Mouse (Mus musculus): ENCODE results near the gene Ubl3. TPM values are rescaled to one million over a fixed set of nuclear protein-coding genes. Genes with fewer than 3 reads are reported as not detected.

The Ubl3 gene
- 79.3 and 85.3 TPM in 2 replicates for polyA plus RNA-seq (2016; fragmentation: Nextera tagmentation; extraction: Ambion mirVana)

DNA sequence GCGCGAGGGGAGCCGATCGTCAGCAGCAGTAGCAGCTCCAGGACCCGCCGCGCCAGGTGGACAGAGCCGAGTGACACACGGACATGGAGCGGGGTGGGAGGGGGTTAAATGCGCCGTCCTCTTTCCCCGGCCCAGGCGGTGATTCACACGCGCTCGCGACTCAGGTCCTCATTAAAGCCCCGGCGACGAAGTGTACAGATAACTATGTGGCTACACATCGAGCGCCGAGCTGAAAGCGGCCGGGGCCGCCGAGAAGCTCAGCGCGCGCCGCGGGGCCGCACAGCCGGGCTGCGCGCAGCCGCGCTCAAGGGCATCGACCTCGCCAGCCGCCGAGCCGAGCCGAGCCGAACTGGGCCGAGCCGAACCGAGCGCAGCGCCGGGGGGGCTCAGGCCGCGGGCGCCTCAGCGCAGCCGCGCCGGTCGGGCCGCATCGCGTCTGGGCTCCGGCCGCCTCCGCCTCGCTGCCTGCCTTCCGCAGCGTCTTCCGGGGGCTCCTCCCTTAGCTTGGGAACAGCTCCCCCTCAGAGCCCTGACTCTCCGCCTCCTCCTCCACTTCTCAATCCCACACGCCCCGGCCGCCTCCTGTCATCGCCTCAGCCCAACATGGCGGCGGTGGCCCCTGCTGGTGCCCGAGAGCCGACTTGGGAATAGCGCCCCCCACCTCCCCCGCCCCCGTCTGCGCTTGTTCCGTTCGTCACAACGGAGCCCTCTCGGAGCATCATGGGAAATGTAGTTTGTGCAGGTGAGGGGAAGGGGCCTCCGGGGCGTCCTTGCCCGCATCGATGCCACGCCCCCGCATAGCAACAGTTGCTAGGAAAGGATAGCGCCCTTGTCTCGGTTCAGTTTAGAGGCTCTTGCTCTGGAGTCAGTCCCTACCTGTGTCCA, at the start of gene Ubl3:
Gene Ubl3, minus strand, starts transcription at position 603 of the 885 bp plus-strand sequence.
- peak within 1 kb of the TSS; percentile 87 for H3K9ac ChIP-seq
- H3K4me1 ChIP-seq, result peaks cover 43% of the 10 kb centered on the region
- no peaks in the 10 kb centered on the region for H3K36me3 ChIP-seq
- peak; percentile 96 for ATAC-seq (ENCODE audit: insufficient number of reproducible peaks, insufficient read depth, low FRiP score, low TSS enrichment)
- H3K27ac ChIP-seq, result peak within 1 kb of the TSS; percentile 98
- WGBS, result under 1% methylated on average over 94 of the region's 95 CpGs
- H3K9me3 ChIP-seq, result no peaks in the 10 kb centered on the region
- peak within 1 kb of the TSS; percentile 70 for H3K4me3 ChIP-seq
- H3K4me2 ChIP-seq (replicated peaks), result peak within 1 kb of the TSS; percentile 86
- H3K27me3 ChIP-seq, result 0 out of 2 replicates have a peak, but pooled peaks cover 4% of the 10 kb centered on the region

DNA sequence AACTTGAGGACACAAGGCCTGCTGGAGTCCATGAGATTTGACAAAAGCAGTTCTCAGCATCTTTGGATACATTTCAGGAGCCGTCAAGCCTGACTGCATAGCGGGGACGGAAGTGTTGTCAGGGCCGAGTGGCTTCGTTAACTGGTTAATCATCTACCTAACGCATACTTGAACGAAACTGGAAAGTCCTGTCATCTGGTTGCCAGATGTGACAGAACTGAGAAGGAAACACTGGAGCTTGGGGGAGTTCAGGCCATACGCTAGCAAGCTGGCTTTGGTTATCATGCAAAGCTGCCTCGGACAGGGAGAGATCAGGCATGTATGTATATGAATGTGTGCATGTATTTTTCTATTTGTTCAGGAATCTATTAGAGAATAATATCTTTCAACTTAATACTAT, 45.8 kb upstream of the Ubl3 start:
- Histone ChIP-seq H3K36me3 (no peaks in the 10 kb centered on the region), H3K27ac (no peak overlapping the region), H3K27me3 (no peaks in the 10 kb centered on the region), H3K9ac (no peak overlapping the region), H3K4me1 (peaks cover 10% of the 10 kb centered on the region; the same call in 1 of the 2 replicates), H3K9me3 (no peaks in the 10 kb centered on the region), H3K4me2 (replicated peaks) (0 out of 2 replicates have a peak overlapping the region, but pooled peaks have one; percentile 13), H3K4me3 (no peak overlapping the region)
- no peak for ATAC-seq (ENCODE audit: insufficient number of reproducible peaks, insufficient read depth, low FRiP score, low TSS enrichment)
- 19% methylated on average over 9 of the region's 9 CpGs for WGBS

DNA sequence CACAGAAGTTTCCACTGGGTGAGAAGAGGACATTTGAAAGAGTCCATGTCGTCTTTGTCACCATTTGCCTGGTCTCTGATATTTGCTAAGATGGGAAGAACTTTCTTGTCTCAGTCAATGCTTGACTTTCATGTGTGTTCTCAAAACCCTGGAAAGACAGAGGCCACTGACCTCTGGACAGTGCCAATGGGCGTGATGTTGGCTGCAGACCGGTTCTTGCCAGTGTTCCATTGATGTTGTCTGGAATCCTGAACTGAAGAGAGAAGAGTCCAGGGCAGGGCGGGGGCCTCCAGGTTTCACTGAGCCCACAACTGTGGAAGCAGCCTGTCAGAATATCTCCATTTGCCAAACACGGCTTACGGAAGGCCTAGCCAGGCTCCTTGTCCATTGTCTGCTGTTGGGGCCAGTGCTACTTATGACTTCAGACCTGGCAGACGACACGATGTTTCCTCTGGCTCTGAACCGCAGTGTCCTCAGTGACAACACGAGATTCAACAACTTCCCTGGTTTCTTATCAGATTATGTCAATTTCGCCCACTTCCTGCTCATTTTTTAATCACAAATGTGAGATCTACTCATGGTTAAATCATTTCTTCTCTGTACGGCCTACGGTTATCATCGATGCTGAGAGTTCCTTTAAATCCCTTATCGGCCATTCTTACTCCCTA, 43.6 kb upstream of the Ubl3 start:
- H3K9ac ChIP-seq, result no peak overlapping the region

DNA sequence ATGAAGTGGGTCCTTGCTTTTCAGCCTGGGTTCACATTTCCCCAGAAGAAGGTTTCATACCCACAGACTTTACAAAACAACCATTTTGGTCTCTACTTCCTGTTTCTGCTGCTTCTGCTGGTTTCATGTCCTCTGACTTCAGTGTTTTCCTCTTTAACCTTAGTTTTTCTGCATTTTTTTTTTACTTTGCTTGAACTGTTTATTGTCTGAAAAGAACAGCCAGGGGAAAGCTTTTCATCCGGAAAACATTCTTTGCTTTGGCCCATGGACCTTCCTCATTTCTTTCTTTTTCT, 42.8 kb upstream of the Ubl3 start:
- no peak for ATAC-seq (ENCODE audit: insufficient number of reproducible peaks, insufficient read depth, low FRiP score, low TSS enrichment)
- peaks cover 21% of the 10 kb centered on the region for H3K4me1 ChIP-seq
- no peaks in the 10 kb centered on the region for H3K27me3 ChIP-seq
- whole genome bisulfite sequencing, result 86% methylated on average over 1 of the region's 1 CpGs
- H3K27ac ChIP-seq, result no peak overlapping the region
- H3K4me2 ChIP-seq (replicated peaks), result no peak overlapping the region
- H3K9ac ChIP-seq, result no peak overlapping the region
- no peak overlapping the region for H3K4me3 ChIP-seq
- no peaks in the 10 kb centered on the region for H3K9me3 ChIP-seq
- H3K36me3 ChIP-seq, result no peaks in the 10 kb centered on the region

More for the DNA sequence above, 43.6 kb upstream of the Ubl3 start:
- Histone ChIP-seq H3K4me2 (replicated peaks) (no peak overlapping the region), H3K4me1 (peaks cover 16% of the 10 kb centered on the region), H3K27me3 (no peaks in the 10 kb centered on the region), H3K27ac (no peak overlapping the region), H3K9me3 (no peaks in the 10 kb centered on the region), H3K4me3 (no peak overlapping the region), H3K36me3 (no peaks in the 10 kb centered on the region)
- WGBS, result 86% methylated on average over 15 of the region's 15 CpGs
- ATAC-seq (ENCODE audit: insufficient number of reproducible peaks, insufficient read depth, low FRiP score, low TSS enrichment), result no peak

DNA sequence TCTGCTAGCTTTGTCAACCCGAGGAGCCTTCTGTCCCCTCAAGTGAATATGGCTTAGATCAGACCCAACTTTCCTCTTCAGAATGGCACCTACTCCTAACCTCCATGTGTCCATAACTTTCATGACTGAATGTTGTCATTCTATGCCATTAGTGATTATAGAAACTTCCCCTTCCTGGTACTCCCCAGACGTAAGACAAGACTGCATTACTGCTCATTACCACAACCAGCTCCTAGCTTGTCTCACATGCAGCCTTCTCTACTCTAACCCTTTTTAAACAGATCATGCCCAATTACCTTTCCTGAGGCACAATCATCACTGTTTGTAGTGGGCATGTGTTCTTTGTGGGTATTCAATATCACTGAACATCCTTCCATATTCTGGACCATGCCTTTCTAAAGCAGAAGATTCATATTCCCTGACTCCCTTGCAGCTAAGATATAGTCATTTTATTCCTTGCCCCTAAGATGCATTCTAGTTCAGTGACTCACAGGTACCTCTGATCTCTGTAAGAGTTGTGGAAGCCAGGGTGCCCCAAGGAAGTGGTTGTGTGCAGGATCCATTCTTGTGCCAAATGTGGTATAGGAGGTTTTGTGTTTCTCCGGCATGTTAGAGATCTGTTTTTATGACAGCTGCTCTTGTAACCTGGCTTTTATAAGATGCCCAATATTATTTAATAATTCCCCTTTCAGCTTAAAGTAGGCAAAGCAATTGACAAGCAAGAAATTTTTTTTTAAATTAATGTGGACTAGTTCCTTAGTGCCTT, 42.3 kb upstream of the Ubl3 start:
- no peaks in the 10 kb centered on the region for H3K9me3 ChIP-seq
- no peaks in the 10 kb centered on the region for H3K36me3 ChIP-seq
- H3K4me2 ChIP-seq (replicated peaks), result no peak overlapping the region
- H3K4me3 ChIP-seq, result no peak overlapping the region
- WGBS, result 84% methylated on average over 3 of the region's 3 CpGs
- peaks cover 21% of the 10 kb centered on the region for H3K4me1 ChIP-seq
- H3K27me3 ChIP-seq, result no peaks in the 10 kb centered on the region
- ATAC-seq (ENCODE audit: insufficient number of reproducible peaks, insufficient read depth, low FRiP score, low TSS enrichment), result no peak
- H3K9ac ChIP-seq, result no peak overlapping the region
- no peak overlapping the region for H3K27ac ChIP-seq

DNA sequence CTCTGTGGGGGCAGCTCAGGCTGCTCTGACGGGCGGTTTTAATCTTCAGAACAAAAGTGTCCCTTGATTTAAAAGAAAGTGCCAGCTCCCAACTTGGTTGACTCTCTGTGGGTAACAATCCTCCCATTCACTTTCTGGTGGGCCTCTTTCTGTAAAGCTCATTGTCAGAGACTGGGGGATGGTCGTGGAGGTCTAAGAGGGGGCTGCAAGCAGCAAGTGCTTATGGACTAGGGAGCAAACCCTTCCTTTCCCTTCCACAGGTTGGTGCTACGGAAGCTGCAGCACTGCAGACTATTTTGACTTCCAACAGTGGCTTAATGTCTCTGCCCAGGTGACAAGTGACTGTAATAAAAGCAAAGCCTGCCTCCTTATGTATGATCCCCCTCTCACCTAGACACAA, 41.0 kb upstream of the Ubl3 start:
- Histone ChIP-seq H3K27ac (no peak overlapping the region), H3K9ac (no peak overlapping the region), H3K27me3 (no peaks in the 10 kb centered on the region), H3K4me1 (peaks cover 15% of the 10 kb centered on the region), H3K9me3 (no peaks in the 10 kb centered on the region), H3K4me3 (no peak overlapping the region), H3K4me2 (replicated peaks) (no peak overlapping the region), H3K36me3 (no peaks in the 10 kb centered on the region)
- 42% methylated on average over 4 of the region's 4 CpGs for WGBS
- no peak for ATAC-seq (ENCODE audit: insufficient number of reproducible peaks, insufficient read depth, low FRiP score, low TSS enrichment)

DNA sequence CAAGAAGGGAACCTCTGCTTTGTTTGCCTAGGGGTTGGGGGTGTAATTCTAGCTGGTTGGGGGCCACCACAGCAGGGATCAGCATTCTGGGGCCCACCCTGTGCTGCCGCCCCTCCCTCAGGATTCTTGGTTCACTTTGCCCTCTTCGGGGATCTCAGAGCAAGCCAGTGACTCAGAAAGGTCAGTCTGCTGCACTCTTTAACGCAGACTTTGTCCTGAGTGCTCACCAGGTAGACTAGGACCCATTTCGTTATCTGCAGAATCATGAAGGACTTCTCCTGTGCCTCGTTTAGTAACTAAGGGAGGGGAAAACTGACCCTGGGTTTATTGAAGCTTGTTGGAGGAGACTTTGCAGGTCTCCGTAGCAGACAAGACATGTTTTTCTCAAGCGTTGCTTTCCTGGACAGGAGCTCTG, 38.9 kb upstream of the Ubl3 start:
- Histone ChIP-seq H3K27me3 (no peaks in the 10 kb centered on the region), H3K4me1 (peaks cover 16% of the 10 kb centered on the region), H3K36me3 (no peaks in the 10 kb centered on the region), H3K27ac (no peak overlapping the region), H3K4me3 (no peak overlapping the region), H3K9me3 (no peaks in the 10 kb centered on the region), H3K9ac (no peak overlapping the region), H3K4me2 (replicated peaks) (no peak overlapping the region)
- 26% methylated on average over 7 of the region's 7 CpGs for WGBS
- ATAC-seq (ENCODE audit: insufficient number of reproducible peaks, insufficient read depth, low FRiP score, low TSS enrichment), result no peak

DNA sequence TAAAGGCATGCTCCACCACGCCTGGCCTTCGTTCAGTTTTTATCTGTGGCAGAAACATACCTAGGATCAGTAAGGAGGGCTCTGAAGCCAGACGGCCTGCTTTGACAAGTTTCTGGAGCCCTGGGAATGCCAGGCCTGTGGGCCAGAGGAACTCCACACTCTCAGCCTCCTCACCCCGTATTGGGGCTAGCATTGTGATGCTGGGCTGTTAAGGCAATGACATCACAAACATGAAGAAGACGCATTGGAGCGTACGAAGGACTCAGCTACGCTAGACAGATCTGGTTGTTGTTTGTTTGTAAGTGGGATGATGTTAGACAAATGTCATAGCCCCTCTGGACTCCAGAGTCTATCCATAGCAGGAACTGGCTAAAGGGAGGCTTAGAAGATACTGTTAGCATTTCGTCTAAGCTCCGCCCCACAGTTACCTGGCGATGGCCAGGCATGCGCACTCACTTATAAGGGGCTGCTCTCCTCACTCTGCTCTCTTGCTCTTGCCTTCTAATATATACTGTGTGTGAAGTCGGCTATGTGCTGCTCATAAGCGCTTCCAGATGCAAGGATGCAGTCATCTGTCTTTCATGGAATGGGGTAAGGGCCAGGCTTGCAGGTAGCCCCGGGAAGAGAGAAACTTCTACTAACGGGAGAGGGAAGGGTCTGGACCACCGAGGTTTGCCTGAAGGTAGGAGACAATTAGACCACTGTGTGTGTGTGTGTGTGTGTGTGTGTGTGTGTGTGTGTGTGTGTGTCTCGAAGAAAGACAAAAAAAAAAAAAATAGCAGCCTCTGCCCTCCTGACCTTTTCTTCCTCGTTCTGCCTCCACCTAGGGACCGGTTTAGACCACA, 38.2 kb upstream of the Ubl3 start:
- Histone ChIP-seq H3K27ac (no peak overlapping the region; the same call in 1 of the 2 replicates), H3K4me1 (peaks cover 16% of the 10 kb centered on the region), H3K4me3 (no peak overlapping the region), H3K9ac (no peak overlapping the region), H3K27me3 (no peaks in the 10 kb centered on the region), H3K9me3 (no peaks in the 10 kb centered on the region), H3K36me3 (no peaks in the 10 kb centered on the region), H3K4me2 (replicated peaks) (peak overlapping the region; percentile 22; the same call in 1 of the 2 replicates)
- ATAC-seq (ENCODE audit: insufficient number of reproducible peaks, insufficient read depth, low FRiP score, low TSS enrichment), result 0 out of 2 replicates have a peak, but pooled peaks have one; percentile 36
- WGBS, result 40% methylated on average over 19 of the region's 20 CpGs

DNA sequence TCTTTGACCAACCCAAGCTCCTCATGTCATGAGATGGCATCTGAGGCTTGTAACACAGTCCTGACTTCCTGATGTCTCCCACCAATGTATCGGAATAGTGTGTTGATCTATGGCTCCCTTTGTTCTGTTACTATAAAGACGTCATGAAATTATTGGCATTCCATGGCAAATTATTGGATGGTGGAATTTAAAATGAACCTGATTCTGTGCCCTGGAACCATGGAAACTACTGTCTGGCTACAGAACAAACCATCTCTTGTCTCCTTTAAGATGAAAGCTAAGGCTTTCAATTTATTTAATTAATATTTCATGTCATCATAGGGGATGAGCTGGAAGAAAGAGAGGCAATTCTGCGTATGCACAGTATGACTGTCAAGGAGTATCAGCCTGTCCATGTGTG, 36.4 kb upstream of the Ubl3 start:
- 62% methylated on average over 3 of the region's 3 CpGs for WGBS
- peaks cover 16% of the 10 kb centered on the region for H3K4me1 ChIP-seq
- no peak for ATAC-seq (ENCODE audit: insufficient number of reproducible peaks, insufficient read depth, low FRiP score, low TSS enrichment)

DNA sequence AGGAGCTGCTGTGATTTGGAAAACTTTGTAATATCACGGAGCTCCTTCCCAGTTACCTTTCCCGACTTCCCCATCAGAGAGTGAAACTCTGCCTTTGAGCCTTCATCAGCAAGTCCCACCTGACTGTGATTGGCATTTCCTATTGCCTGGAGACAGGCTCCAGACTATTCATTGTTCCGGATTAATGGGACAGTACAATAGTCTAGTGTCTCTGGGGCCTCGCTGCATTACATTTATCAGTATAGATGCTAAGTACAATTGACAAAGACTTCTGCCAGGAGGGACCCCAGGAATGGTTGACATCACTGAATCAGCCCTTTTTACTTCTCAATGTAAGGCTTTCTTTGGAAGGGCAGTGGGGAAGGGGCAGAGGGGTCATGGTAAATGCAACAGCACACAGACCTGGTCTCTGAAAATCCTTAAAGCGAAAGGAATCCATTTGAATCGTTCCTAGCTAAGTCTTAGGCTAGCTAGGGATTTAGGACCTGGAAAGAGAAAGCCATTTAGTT, 35.6 kb upstream of the Ubl3 start:
- H3K4me1 ChIP-seq, result peaks cover 16% of the 10 kb centered on the region
- no peaks in the 10 kb centered on the region for H3K36me3 ChIP-seq
- H3K4me2 ChIP-seq (replicated peaks), result no peak overlapping the region
- no peak overlapping the region for H3K4me3 ChIP-seq
- no peaks in the 10 kb centered on the region for H3K9me3 ChIP-seq
- H3K27ac ChIP-seq, result no peak overlapping the region
- no peaks in the 10 kb centered on the region for H3K27me3 ChIP-seq
- no peak overlapping the region for H3K9ac ChIP-seq
- ATAC-seq (ENCODE audit: insufficient number of reproducible peaks, insufficient read depth, low FRiP score, low TSS enrichment), result no peak
- WGBS, result 17% methylated on average over 6 of the region's 6 CpGs

More for the DNA sequence above, 36.4 kb upstream of the Ubl3 start:
- no peaks in the 10 kb centered on the region for H3K9me3 ChIP-seq
- no peak overlapping the region for H3K4me2 ChIP-seq (replicated peaks)
- no peak overlapping the region for H3K27ac ChIP-seq
- H3K9ac ChIP-seq, result no peak overlapping the region
- no peaks in the 10 kb centered on the region for H3K36me3 ChIP-seq
- no peaks in the 10 kb centered on the region for H3K27me3 ChIP-seq
- no peak overlapping the region for H3K4me3 ChIP-seq

Data from embryonic facial prominence, embryonic 12.5 days (tissue).